Mouse (Mus musculus): ENCODE measurements at regions not wholly inside any gene's neighbourhood (a gene's known extent, or its start where the extent isn't known, plus 50 kb on each side); places are given as distances from the start of the nearest gene placed in this dataset.

- Histone ChIP-seq H3K4me3 (no peak overlapping the region), H3K27me3 (no peaks in the 10 kb centered on the region), H3K27ac (no peak overlapping the region), H3K4me1 (peaks cover 33% of the 10 kb centered on the region), H3K4me2 (replicated peaks) (no peak overlapping the region), H3K36me3 (no peaks in the 10 kb centered on the region), H3K9ac (no peak overlapping the region), H3K9me3 (no peaks in the 10 kb centered on the region)
- 75% methylated on average over 7 of the region's 7 CpGs for WGBS
- no peak for ATAC-seq (ENCODE audit: low FRiP score, low read depth)
These were observed 136.6 kb upstream of the Map3k7 start for GRCm38 (mm10) chr4:31827266-31827665.

GRCm38 (mm10) chr4:31830241-31830640, 133.7 kb upstream of the Map3k7 start:
- Histone ChIP-seq H3K9ac (no peak overlapping the region), H3K27ac (no peak overlapping the region), H3K9me3 (no peaks in the 10 kb centered on the region), H3K27me3 (no peaks in the 10 kb centered on the region), H3K4me3 (0 out of 2 replicates have a peak overlapping the region, but pooled peaks have one; percentile 7), H3K4me2 (replicated peaks) (peak overlapping the region; percentile 46), H3K4me1 (peaks cover 35% of the 10 kb centered on the region), H3K36me3 (no peaks in the 10 kb centered on the region)
- WGBS: 10% methylated on average over 11 of the region's 11 CpGs
- ATAC-seq (ENCODE audit: low FRiP score, low read depth): no peak

GRCm38 (mm10) chr4:31831469-31831868, 132.4 kb upstream of the Map3k7 start:
- Histone ChIP-seq H3K4me2 (replicated peaks) (no peak overlapping the region), H3K9me3 (no peaks in the 10 kb centered on the region), H3K27me3 (no peaks in the 10 kb centered on the region), H3K4me1 (peaks cover 43% of the 10 kb centered on the region), H3K27ac (no peak overlapping the region), H3K4me3 (no peak overlapping the region), H3K36me3 (no peaks in the 10 kb centered on the region), H3K9ac (no peak overlapping the region)
- ATAC-seq (ENCODE audit: low FRiP score, low read depth): no peak
- 73% methylated on average over 2 of the region's 2 CpGs for WGBS

- H3K36me3 ChIP-seq: no peaks in the 10 kb centered on the region
- peaks cover 56% of the 10 kb centered on the region for H3K4me1 ChIP-seq
- WGBS: 15% methylated on average over 4 of the region's 4 CpGs
- H3K9ac ChIP-seq: no peak overlapping the region
- ATAC-seq (ENCODE audit: low FRiP score, low read depth): no peak
- no peak overlapping the region for H3K4me2 ChIP-seq (replicated peaks)
- no peaks in the 10 kb centered on the region for H3K27me3 ChIP-seq
- H3K4me3 ChIP-seq: no peak overlapping the region
- H3K9me3 ChIP-seq: no peaks in the 10 kb centered on the region
- 0 out of 2 replicates have a peak overlapping the region, but pooled peaks have one; percentile 28 for H3K27ac ChIP-seq
These were observed 130.1 kb upstream of the Map3k7 start for GRCm38 (mm10) chr4:31833828-31834227.

GRCm38 (mm10) chr4:31835051-31835450, 128.8 kb upstream of the Map3k7 start:
- WGBS: 46% methylated on average over 5 of the region's 5 CpGs
- ATAC-seq (ENCODE audit: low FRiP score, low read depth): no peak
- H3K9ac ChIP-seq: no peak overlapping the region
- H3K36me3 ChIP-seq: no peaks in the 10 kb centered on the region
- no peaks in the 10 kb centered on the region for H3K27me3 ChIP-seq
- H3K27ac ChIP-seq: no peak overlapping the region
- no peak overlapping the region for H3K4me2 ChIP-seq (replicated peaks)
- H3K4me3 ChIP-seq: no peak overlapping the region
- H3K4me1 ChIP-seq: peaks cover 53% of the 10 kb centered on the region
- no peaks in the 10 kb centered on the region for H3K9me3 ChIP-seq

GRCm38 (mm10) chr4:31838592-31838991, 125.3 kb upstream of the Map3k7 start:
- WGBS: 68% methylated on average over 5 of the region's 5 CpGs
- Histone ChIP-seq H3K36me3 (no peaks in the 10 kb centered on the region), H3K4me3 (no peak overlapping the region), H3K9ac (no peak overlapping the region), H3K9me3 (no peaks in the 10 kb centered on the region), H3K27ac (no peak overlapping the region; the same call in 1 of the 2 replicates), H3K4me2 (replicated peaks) (no peak overlapping the region), H3K27me3 (no peaks in the 10 kb centered on the region), H3K4me1 (peaks cover 36% of the 10 kb centered on the region)
- no peak for ATAC-seq (ENCODE audit: low FRiP score, low read depth)

GRCm38 (mm10) chr4:31849763-31850162, 114.1 kb upstream of the Map3k7 start:
- H3K4me3 ChIP-seq: no peak overlapping the region
- no peaks in the 10 kb centered on the region for H3K27me3 ChIP-seq
- no peak overlapping the region for H3K27ac ChIP-seq
- H3K36me3 ChIP-seq: no peaks in the 10 kb centered on the region
- ATAC-seq (ENCODE audit: low FRiP score, low read depth): no peak
- no peak overlapping the region for H3K4me2 ChIP-seq (replicated peaks)
- 59% methylated on average over 6 of the region's 6 CpGs for WGBS
- H3K4me1 ChIP-seq: no peaks in the 10 kb centered on the region
- H3K9ac ChIP-seq: no peak overlapping the region
- peaks cover 2% of the 10 kb centered on the region; the same call in 1 of the 2 replicates for H3K9me3 ChIP-seq

- H3K4me1 ChIP-seq: no peaks in the 10 kb centered on the region
- no peaks in the 10 kb centered on the region for H3K27me3 ChIP-seq
- ATAC-seq (ENCODE audit: low FRiP score, low read depth): no peak
- H3K9me3 ChIP-seq: peaks cover 2% of the 10 kb centered on the region; the same call in 1 of the 2 replicates
- H3K27ac ChIP-seq: no peak overlapping the region
- H3K4me3 ChIP-seq: no peak overlapping the region
- no peak overlapping the region for H3K4me2 ChIP-seq (replicated peaks)
- no peak overlapping the region for H3K9ac ChIP-seq
- no peaks in the 10 kb centered on the region for H3K36me3 ChIP-seq
- 52% methylated on average over 3 of the region's 3 CpGs for WGBS
These were observed 112.9 kb upstream of the Map3k7 start for GRCm38 (mm10) chr4:31851006-31851405.

- no peak overlapping the region for H3K27ac ChIP-seq
- H3K4me3 ChIP-seq: no peak overlapping the region
- ATAC-seq (ENCODE audit: low FRiP score, low read depth): no peak
- H3K36me3 ChIP-seq: no peaks in the 10 kb centered on the region
- no peak overlapping the region for H3K4me2 ChIP-seq (replicated peaks)
- H3K9ac ChIP-seq: no peak overlapping the region
- no peaks in the 10 kb centered on the region for H3K27me3 ChIP-seq
- WGBS: 77% methylated on average over 6 of the region's 6 CpGs
- no peaks in the 10 kb centered on the region for H3K4me1 ChIP-seq
- H3K9me3 ChIP-seq: no peaks in the 10 kb centered on the region; the same call in 1 of the 2 replicates
These were observed 110.0 kb upstream of the Map3k7 start for GRCm38 (mm10) chr4:31853851-31854250.

- H3K4me1 ChIP-seq: no peaks in the 10 kb centered on the region
- H3K4me3 ChIP-seq: no peak overlapping the region
- H3K9ac ChIP-seq: no peak overlapping the region
- ATAC-seq (ENCODE audit: low FRiP score, low read depth): no peak
- H3K27me3 ChIP-seq: no peaks in the 10 kb centered on the region
- WGBS: 93% methylated on average over 2 of the region's 2 CpGs
- H3K4me2 ChIP-seq (replicated peaks): no peak overlapping the region
- H3K36me3 ChIP-seq: no peaks in the 10 kb centered on the region
- H3K27ac ChIP-seq: no peak overlapping the region
- no peaks in the 10 kb centered on the region for H3K9me3 ChIP-seq
These were observed 103.5 kb upstream of the Map3k7 start for GRCm38 (mm10) chr4:31860389-31860788.

- H3K9ac ChIP-seq: no peak overlapping the region
- H3K27ac ChIP-seq: no peak overlapping the region
- no peaks in the 10 kb centered on the region for H3K27me3 ChIP-seq
- WGBS: 80% methylated on average over 3 of the region's 3 CpGs
- ATAC-seq (ENCODE audit: low FRiP score, low read depth): no peak
- no peaks in the 10 kb centered on the region for H3K36me3 ChIP-seq
- H3K9me3 ChIP-seq: no peaks in the 10 kb centered on the region
- no peaks in the 10 kb centered on the region for H3K4me1 ChIP-seq
- no peak overlapping the region for H3K4me2 ChIP-seq (replicated peaks)
- no peak overlapping the region for H3K4me3 ChIP-seq
These were observed 102.7 kb upstream of the Map3k7 start for GRCm38 (mm10) chr4:31861172-31861571.

- WGBS: 68% methylated on average over 9 of the region's 9 CpGs
- no peaks in the 10 kb centered on the region for H3K36me3 ChIP-seq
- no peaks in the 10 kb centered on the region for H3K27me3 ChIP-seq
- H3K9ac ChIP-seq: no peak overlapping the region
- no peak overlapping the region for H3K4me3 ChIP-seq
- H3K27ac ChIP-seq: no peak overlapping the region
- no peaks in the 10 kb centered on the region for H3K9me3 ChIP-seq
- no peak for ATAC-seq (ENCODE audit: low FRiP score, low read depth)
- no peak overlapping the region for H3K4me2 ChIP-seq (replicated peaks)
- H3K4me1 ChIP-seq: peaks cover 3% of the 10 kb centered on the region; the same call in 1 of the 2 replicates
These were observed 90.6 kb upstream of the Map3k7 start for GRCm38 (mm10) chr4:31872985-31873983.
